Mouse (Mus musculus) CH12.LX (cell line): ENCODE measurements at regions not wholly inside any gene's neighbourhood (a gene's known extent, or its start where the extent isn't known, plus 50 kb on each side); places are given as distances from the start of the nearest gene placed in this dataset.

Experiments used
- E2F4 ChIP-seq: IDR thresholded peaks from 2 replicates; pipeline ENCODE4 v1.6.1; 2011; ENCODE audit warnings: low read depth, low read length, improper control_type of control experiment; ENCODE audit not compliant: insufficient replicate concordance
- ELF1 ChIP-seq: IDR thresholded peaks from 2 replicates; pipeline ENCODE4 v1.6.1; 2014; ENCODE audit warnings: low read depth, mild to moderate bottlenecking, inconsistent platforms, low read length, improper control_type of control experiment
- EP300 ChIP-seq: IDR thresholded peaks from 2 replicates; pipeline ENCODE4 v1.6.1; 2011; ENCODE audit warnings: low read length, improper control_type of control experiment
- MAX ChIP-seq: IDR thresholded peaks from 2 replicates; pipeline ENCODE4 v1.6.1; 2011; ENCODE audit warnings: low read length, improper control_type of control experiment
- MXI1 ChIP-seq: IDR thresholded peaks from 2 replicates; pipeline ENCODE4 v1.6.1; 2011; ENCODE audit warnings: mild to moderate bottlenecking, low read depth, low read length, improper control_type of control experiment
- POLR2A ChIP-seq: IDR thresholded peaks from 2 replicates; pipeline ENCODE4 v1.6.1; 2011; ENCODE audit warnings: low read depth, mild to moderate bottlenecking, improper control_type of control experiment, low read length
- SIN3A ChIP-seq: IDR thresholded peaks from 2 replicates; pipeline ENCODE4 v1.6.1; 2012; ENCODE audit warnings: low read length, improper control_type of control experiment, inconsistent platforms
- UBTF ChIP-seq: IDR thresholded peaks from 2 replicates; pipeline ENCODE4 v1.6.1; 2012; ENCODE audit warnings: low read depth, mild to moderate bottlenecking, inconsistent platforms, low read length, improper control_type of control experiment, moderate library complexity
- USF1 ChIP-seq: IDR thresholded peaks from 2 replicates; pipeline ENCODE4 v1.6.1; 2014; ENCODE audit warnings: low read depth, mild to moderate bottlenecking, inconsistent platforms, low read length, improper control_type of control experiment
- ZKSCAN1 ChIP-seq: IDR thresholded peaks from 2 replicates; pipeline ENCODE4 v1.6.1; 2012; ENCODE audit warnings: low read depth, inconsistent platforms, low read length, improper control_type of control experiment, borderline replicate concordance

GRCm38 (mm10) chr1:90694761-90695160, 92.0 kb downstream of the Cops8 start:
- TF ChIP-seq ELF1 (no peak), EP300 (no peak), E2F4 (no peak), MAX (no peak), POLR2A (no peak), ZKSCAN1 (no peak), SIN3A (no peak), UBTF (no peak), USF1 (no peak), MXI1 (no peak)
